Mouse (Mus musculus) heart, adult 2 months (tissue): ENCODE data around the gene Nepro. TPM values are rescaled to one million over a fixed set of nuclear protein-coding genes. Genes with fewer than 3 reads are reported as not detected.
A peak's percentile ranks its signal among the peaks of the same experiment; 100 is the strongest.

Source experiments
- DNase-seq, 2 experiments: peaks; one replicate each; pipeline ENCODE4 v3.0.0; 2021
- H3K27ac ChIP-seq: fragments of 200-600 bp; 2 replicates; pipeline ENCODE4 v1.8.1; 2022
- H3K27me3 ChIP-seq: fragments of 200-500 bp; 2 replicates; pipeline ENCODE4 v1.6.1; 2012; ENCODE audit warnings: mild to moderate bottlenecking, low read length, inconsistent platforms, mixed read lengths; ENCODE audit not compliant: control insufficient read depth, insufficient read depth
- H3K36me3 ChIP-seq: fragments of 200-500 bp; 2 replicates; pipeline ENCODE4 v1.6.1; 2012; ENCODE audit warnings: low read length, inconsistent platforms; ENCODE audit not compliant: control insufficient read depth, insufficient read depth
- H3K4me1 ChIP-seq: fragments of 200-500 bp; 2 replicates; pipeline ENCODE4 v1.6.1; 2011; ENCODE audit warnings: low read length; ENCODE audit not compliant: control insufficient read depth, insufficient read depth
- H3K4me3 ChIP-seq: fragments of 200-600 bp; 2 replicates; pipeline ENCODE4 v1.8.1; 2022
- H3K79me2 ChIP-seq: fragments of 200-500 bp; replicated peaks from 2 replicates; pipeline ENCODE4 v1.6.1; 2012; ENCODE audit warnings: mild to moderate bottlenecking, inconsistent platforms, low read length, moderate library complexity, mixed read lengths; ENCODE audit not compliant: control insufficient read depth, insufficient read depth
- H3K9ac ChIP-seq: fragments of 200-500 bp; 2 replicates; pipeline ENCODE4 v1.6.1; 2012; ENCODE audit warnings: low read depth, mild to moderate bottlenecking, control low read depth, inconsistent platforms, low read length, mixed read lengths
- CTCF ChIP-seq: fragments of 200-600 bp; IDR thresholded peaks from 2 replicates; pipeline ENCODE4 v1.8.1; 2022; ENCODE audit warnings: antibody characterized with exemption, mild to moderate bottlenecking, moderate library complexity
- EP300 ChIP-seq: fragments of 200-500 bp; IDR thresholded peaks from 2 replicates; pipeline ENCODE4 v1.6.1; 2011; ENCODE audit warnings: low read depth, low read length, control low read depth; ENCODE audit not compliant: insufficient read depth
- POLR2A ChIP-seq: fragments of 200-500 bp; IDR thresholded peaks from 2 replicates; pipeline ENCODE4 v1.6.1; 2011; ENCODE audit warnings: mild to moderate bottlenecking, low read depth, low read length, control low read depth; ENCODE audit not compliant: insufficient read depth
- WGBS: fragments of 180-500 bp; shearing (Covaris S2); methylation state at CpG from one replicate; pipeline ENCODE4 v1.1.7; 2018; 5-methylcytosine and 5-hydroxymethylcytosine counted together
- intact Hi-C: fragments of 180-260 bp; cut with DNase I; formaldehyde crosslinking; loops from one replicate; pipeline ENCODE4 v1.15.1; 2025
- polyA plus RNA-seq: library from polyadenylated mRNA; depleted of rRNA; stranded (reverse); fragments of >200 nt; gene quantifications from 2 replicates; pipeline ENCODE4 v1.2.3, GENCODE M21; 2012
- total RNA-seq, 2 experiments: library from RNA; stranded (reverse); gene quantifications; 2 replicates each; pipeline ENCODE4 v1.2.3; 2021

Nepro gene
- total and polyA plus RNA-seq, 3 experiments = 1.3 to 4.9 (median 4.0) TPM

- Histone ChIP-seq H3K4me3 (no peak overlapping the region), H3K36me3 (no peaks in the 10 kb centered on the region), H3K27ac (no peak overlapping the region), H3K9ac (no peak overlapping the region), H3K79me2 (no peaks in the 10 kb centered on the region), H3K27me3 (no peaks in the 10 kb centered on the region), H3K4me1 (peaks cover 1% of the 10 kb centered on the region)
- TF ChIP-seq CTCF (peak; percentile 85), POLR2A (no peak), EP300 (no peak)
- 38% methylated on average over 10 of the region's 10 CpGs for WGBS
- DNase-seq = no peak
- intact Hi-C loops = loop anchor here (10.0 kb wide), 1 partner anchor 232 kb away; no protein-coding TSS in a partner anchor
These were observed 7.6 kb upstream of the Nepro start for GRCm38 (mm10) chr16:44716305-44717140.

- intact Hi-C loops = loop anchor here (10.0 kb wide), 1 partner anchor 232 kb away; no protein-coding TSS in a partner anchor
- Histone ChIP-seq H3K4me3 (no peak overlapping the region), H3K27ac (no peak overlapping the region), H3K27me3 (no peaks in the 10 kb centered on the region), H3K9ac (no peak overlapping the region), H3K79me2 (no peaks in the 10 kb centered on the region), H3K36me3 (no peaks in the 10 kb centered on the region), H3K4me1 (peaks cover 1% of the 10 kb centered on the region)
- no peak for TF ChIP-seq POLR2A
- TF ChIP-seq CTCF = no peak
- no peak for TF ChIP-seq EP300
- WGBS = 83% methylated on average over 2 of the region's 2 CpGs
- no peak for DNase-seq
These were observed 6.9 kb upstream of the Nepro start for GRCm38 (mm10) chr16:44717141-44717634.

GRCm38 (mm10) chr16:44717838-44718237 is 6.3 kb upstream of the Nepro start:
- H3K36me3 ChIP-seq = no peaks in the 10 kb centered on the region
- 75% methylated on average over 2 of the region's 2 CpGs for WGBS
- intact Hi-C loops = loop anchor here (10.0 kb wide), 1 partner anchor 233 kb away; no protein-coding TSS in a partner anchor

GRCm38 (mm10) chr16:44719349-44719748 is 4.8 kb upstream of the Nepro start:
- DNase-seq = no peak
- TF ChIP-seq POLR2A = no peak
- TF ChIP-seq EP300 = no peak
- no peak for TF ChIP-seq CTCF
- H3K4me1 ChIP-seq = peaks cover 3% of the 10 kb centered on the region
- 66% methylated on average over 7 of the region's 7 CpGs for WGBS
- no peaks in the 10 kb centered on the region for H3K27me3 ChIP-seq
- no peak overlapping the region for H3K27ac ChIP-seq
- peaks cover 4% of the 10 kb centered on the region for H3K36me3 ChIP-seq
- no peak overlapping the region for H3K4me3 ChIP-seq
- no peak overlapping the region for H3K9ac ChIP-seq
- no peaks in the 10 kb centered on the region for H3K79me2 ChIP-seq
- intact Hi-C loops = loop anchor here (10.0 kb wide), 1 partner anchor 235 kb away; no protein-coding TSS in a partner anchor

More at GRCm38 (mm10) chr16:44717838-44718237, 6.3 kb upstream of the Nepro start:
- no peaks in the 10 kb centered on the region for H3K27me3 ChIP-seq
- peaks cover 1% of the 10 kb centered on the region for H3K4me1 ChIP-seq
- DNase-seq = no peak
- H3K9ac ChIP-seq = no peak overlapping the region
- H3K79me2 ChIP-seq = no peaks in the 10 kb centered on the region
- TF ChIP-seq EP300 (no peak), CTCF (peak; percentile 54), POLR2A (no peak)
- H3K4me3 ChIP-seq = no peak overlapping the region
- H3K27ac ChIP-seq = no peak overlapping the region

GRCm38 (mm10) chr16:44720518-44720917 is 3.6 kb upstream of the Nepro start:
- Histone ChIP-seq H3K36me3 (peaks cover 4% of the 10 kb centered on the region), H3K27ac (no peak overlapping the region), H3K4me1 (peaks cover 4% of the 10 kb centered on the region), H3K4me3 (no peak overlapping the region), H3K79me2 (no peaks in the 10 kb centered on the region), H3K9ac (no peak overlapping the region), H3K27me3 (no peaks in the 10 kb centered on the region)
- no peak for DNase-seq
- TF ChIP-seq POLR2A (no peak), CTCF (peak; percentile 64), EP300 (no peak)
- intact Hi-C loops = loop anchor here (10.0 kb wide), 2 partner anchors 374 to 914 kb away; partner anchors contain the start of gene Ccdc80
- 78% methylated on average over 3 of the region's 3 CpGs for WGBS

GRCm38 (mm10) chr16:44722666-44723065 is 1.4 kb upstream of the Nepro start:
- 61% methylated on average over 2 of the region's 2 CpGs for WGBS
- H3K27ac ChIP-seq = no peak overlapping the region
- H3K27me3 ChIP-seq = no peaks in the 10 kb centered on the region
- no peak overlapping the region for H3K4me3 ChIP-seq
- peaks cover 5% of the 10 kb centered on the region for H3K4me1 ChIP-seq
- no peak overlapping the region; the same call in 1 of the 2 replicates for H3K9ac ChIP-seq
- peaks cover 4% of the 10 kb centered on the region for H3K36me3 ChIP-seq
- DNase-seq = no peak
- H3K79me2 ChIP-seq = no peaks in the 10 kb centered on the region
- intact Hi-C loops = loop anchor here (10.0 kb wide), 2 partner anchors 372 to 912 kb away; partner anchors contain the start of gene Ccdc80
- no peak for TF ChIP-seq EP300
- TF ChIP-seq POLR2A = no peak
- no peak for TF ChIP-seq CTCF
